Mouse (Mus musculus): ENCODE measurements around the gene Gm37240. TPM values are rescaled to one million over a fixed set of nuclear protein-coding genes. Genes with fewer than 3 reads are reported as not detected.

The Gm37240 gene
- polyA plus RNA-seq, 1 experiment from 2014 or later, result 1.1 TPM

GRCm38 (mm10) chr3:85021816-85022215 is 865.5 kb downstream of the Gm37240 start:
- DNase-seq (ENCODE audit: low spot score) (no peak), ATAC-seq (no peak)
- no peak overlapping the region for H3K4me2 ChIP-seq (ENCODE audit: low read length)
- H3K9ac ChIP-seq (ENCODE audit: low read length), result no peak overlapping the region
- H3K9me3 ChIP-seq (replicated peaks; ENCODE audit: control insufficient read depth, low read length), result no peaks in the 10 kb centered on the region
- peaks cover 9% of the 10 kb centered on the region; the same call in 1 of the 2 replicates for H3K4me1 ChIP-seq (ENCODE audit: control insufficient read depth, insufficient read depth, low read length)
- H3K27me3 ChIP-seq (replicated peaks; ENCODE audit: control insufficient read depth, insufficient read depth, low read length), result no peaks in the 10 kb centered on the region
- H3K36me3 ChIP-seq (ENCODE audit: control insufficient read depth, insufficient read depth, low read length), result no peaks in the 10 kb centered on the region
- H3K4me3 ChIP-seq (ENCODE audit: low read depth, low read length), result no peak overlapping the region
- WGBS, result 95% methylated on average over 6 of the region's 6 CpGs
- H3K27ac ChIP-seq (ENCODE audit: low read depth, low read length), result no peak overlapping the region

GRCm38 (mm10) chr3:85020137-85020536 is 867.2 kb downstream of the Gm37240 start:
- Histone ChIP-seq H3K27me3 (replicated peaks; ENCODE audit: control insufficient read depth, insufficient read depth, low read length) (no peaks in the 10 kb centered on the region), H3K4me1 (ENCODE audit: control insufficient read depth, insufficient read depth, low read length) (peaks cover 3% of the 10 kb centered on the region; the same call in 1 of the 2 replicates), H3K4me3 (ENCODE audit: low read depth, low read length) (no peak overlapping the region), H3K4me2 (ENCODE audit: low read length) (no peak overlapping the region), H3K9ac (ENCODE audit: low read length) (no peak overlapping the region), H3K9me3 (replicated peaks; ENCODE audit: control insufficient read depth, low read length) (no peaks in the 10 kb centered on the region), H3K27ac (ENCODE audit: low read depth, low read length) (no peak overlapping the region), H3K36me3 (ENCODE audit: control insufficient read depth, insufficient read depth, low read length) (no peaks in the 10 kb centered on the region)
- ATAC-seq (no peak), DNase-seq (ENCODE audit: low spot score) (no peak)

- H3K4me3 ChIP-seq (ENCODE audit: low read depth, low read length), result no peak overlapping the region
These were observed 871.7 kb downstream of the Gm37240 start for GRCm38 (mm10) chr3:85015667-85016066.

GRCm38 (mm10) chr3:85012889-85013288 is 874.4 kb downstream of the Gm37240 start:
- H3K4me3 ChIP-seq (ENCODE audit: low read depth, low read length), result no peak overlapping the region
- no peaks in the 10 kb centered on the region for H3K36me3 ChIP-seq (ENCODE audit: control insufficient read depth, insufficient read depth, low read length)
- H3K4me2 ChIP-seq (ENCODE audit: low read length), result no peak overlapping the region
- no peak for ATAC-seq
- H3K9ac ChIP-seq (ENCODE audit: low read length), result no peak overlapping the region
- H3K9me3 ChIP-seq (replicated peaks; ENCODE audit: control insufficient read depth, low read length), result no peaks in the 10 kb centered on the region
- WGBS, result 73% methylated on average over 6 of the region's 6 CpGs
- no peak overlapping the region for H3K27ac ChIP-seq (ENCODE audit: low read depth, low read length)
- H3K27me3 ChIP-seq (replicated peaks; ENCODE audit: control insufficient read depth, insufficient read depth, low read length), result no peaks in the 10 kb centered on the region
- DNase-seq (ENCODE audit: low spot score), result no peak
- H3K4me1 ChIP-seq (ENCODE audit: control insufficient read depth, insufficient read depth, low read length), result no peaks in the 10 kb centered on the region

More at GRCm38 (mm10) chr3:85015667-85016066, 871.7 kb downstream of the Gm37240 start:
- H3K9ac ChIP-seq (ENCODE audit: low read length), result no peak overlapping the region
- 74% methylated on average over 9 of the region's 9 CpGs for WGBS
- ATAC-seq (peak; percentile 37; the same call in 1 of the 2 replicates), DNase-seq (ENCODE audit: low spot score) (peak; percentile 46)
- no peak overlapping the region for H3K27ac ChIP-seq (ENCODE audit: low read depth, low read length)
- no peak overlapping the region for H3K4me2 ChIP-seq (ENCODE audit: low read length)
- no peaks in the 10 kb centered on the region for H3K9me3 ChIP-seq (replicated peaks; ENCODE audit: control insufficient read depth, low read length)
- H3K4me1 ChIP-seq (ENCODE audit: control insufficient read depth, insufficient read depth, low read length), result no peaks in the 10 kb centered on the region
- H3K27me3 ChIP-seq (replicated peaks; ENCODE audit: control insufficient read depth, insufficient read depth, low read length), result no peaks in the 10 kb centered on the region
- H3K36me3 ChIP-seq (ENCODE audit: control insufficient read depth, insufficient read depth, low read length), result no peaks in the 10 kb centered on the region

GRCm38 (mm10) chr3:85005257-85005656 is 882.1 kb downstream of the Gm37240 start:
- no peak for ATAC-seq
- DNase-seq (ENCODE audit: low spot score), result no peak
- Histone ChIP-seq H3K9me3 (replicated peaks; ENCODE audit: control insufficient read depth, low read length) (no peaks in the 10 kb centered on the region), H3K9ac (ENCODE audit: low read length) (no peak overlapping the region), H3K27ac (ENCODE audit: low read depth, low read length) (no peak overlapping the region), H3K27me3 (replicated peaks; ENCODE audit: control insufficient read depth, insufficient read depth, low read length) (no peaks in the 10 kb centered on the region), H3K4me1 (ENCODE audit: control insufficient read depth, insufficient read depth, low read length) (no peaks in the 10 kb centered on the region), H3K4me3 (ENCODE audit: low read depth, low read length) (no peak overlapping the region), H3K4me2 (ENCODE audit: low read length) (no peak overlapping the region), H3K36me3 (ENCODE audit: control insufficient read depth, insufficient read depth, low read length) (no peaks in the 10 kb centered on the region)
- 82% methylated on average over 2 of the region's 2 CpGs for WGBS

GRCm38 (mm10) chr3:84988880-84989279 is 898.4 kb downstream of the Gm37240 start:
- H3K9ac ChIP-seq (ENCODE audit: low read length), result no peak overlapping the region
- H3K36me3 ChIP-seq (ENCODE audit: control insufficient read depth, insufficient read depth, low read length), result no peaks in the 10 kb centered on the region
- 93% methylated on average over 4 of the region's 4 CpGs for WGBS
- H3K4me3 ChIP-seq (ENCODE audit: low read depth, low read length), result no peak overlapping the region
- H3K4me2 ChIP-seq (ENCODE audit: low read length), result no peak overlapping the region
- ATAC-seq, result no peak
- no peaks in the 10 kb centered on the region for H3K4me1 ChIP-seq (ENCODE audit: control insufficient read depth, insufficient read depth, low read length)
- no peak overlapping the region for H3K27ac ChIP-seq (ENCODE audit: low read depth, low read length)
- no peaks in the 10 kb centered on the region for H3K27me3 ChIP-seq (replicated peaks; ENCODE audit: control insufficient read depth, insufficient read depth, low read length)
- no peak for DNase-seq (ENCODE audit: low spot score)
- H3K9me3 ChIP-seq (replicated peaks; ENCODE audit: control insufficient read depth, low read length), result no peaks in the 10 kb centered on the region

GRCm38 (mm10) chr3:84985121-84985625 is 902.1 kb downstream of the Gm37240 start:
- no peak for ATAC-seq
- H3K4me1 ChIP-seq (ENCODE audit: control insufficient read depth, insufficient read depth, low read length), result no peaks in the 10 kb centered on the region
- no peak for DNase-seq (ENCODE audit: low spot score)
- 90% methylated on average over 8 of the region's 8 CpGs for WGBS
- no peak overlapping the region for H3K4me2 ChIP-seq (ENCODE audit: low read length)
- no peaks in the 10 kb centered on the region for H3K36me3 ChIP-seq (ENCODE audit: control insufficient read depth, insufficient read depth, low read length)
- H3K9ac ChIP-seq (ENCODE audit: low read length), result no peak overlapping the region
- H3K4me3 ChIP-seq (ENCODE audit: low read depth, low read length), result no peak overlapping the region
- no peak overlapping the region for H3K27ac ChIP-seq (ENCODE audit: low read depth, low read length)
- H3K27me3 ChIP-seq (replicated peaks; ENCODE audit: control insufficient read depth, insufficient read depth, low read length), result no peaks in the 10 kb centered on the region
- no peaks in the 10 kb centered on the region for H3K9me3 ChIP-seq (replicated peaks; ENCODE audit: control insufficient read depth, low read length)

GRCm38 (mm10) chr3:84982688-84983087 is 904.6 kb downstream of the Gm37240 start:
- Histone ChIP-seq H3K9ac (ENCODE audit: low read length) (no peak overlapping the region), H3K9me3 (replicated peaks; ENCODE audit: control insufficient read depth, low read length) (no peaks in the 10 kb centered on the region), H3K4me3 (ENCODE audit: low read depth, low read length) (no peak overlapping the region), H3K27me3 (replicated peaks; ENCODE audit: control insufficient read depth, insufficient read depth, low read length) (no peaks in the 10 kb centered on the region), H3K36me3 (ENCODE audit: control insufficient read depth, insufficient read depth, low read length) (peaks cover under 1% of the 10 kb centered on the region), H3K4me2 (ENCODE audit: low read length) (no peak overlapping the region), H3K27ac (ENCODE audit: low read depth, low read length) (no peak overlapping the region), H3K4me1 (ENCODE audit: control insufficient read depth, insufficient read depth, low read length) (no peaks in the 10 kb centered on the region)
- no peak for ATAC-seq
- DNase-seq (ENCODE audit: low spot score), result no peak
- WGBS, result 78% methylated on average over 4 of the region's 4 CpGs

- H3K4me1 ChIP-seq (ENCODE audit: control insufficient read depth, insufficient read depth, low read length), result no peaks in the 10 kb centered on the region
- no peak overlapping the region for H3K9ac ChIP-seq (ENCODE audit: low read length)
- no peak overlapping the region for H3K4me2 ChIP-seq (ENCODE audit: low read length)
- no peak overlapping the region for H3K27ac ChIP-seq (ENCODE audit: low read depth, low read length)
- H3K4me3 ChIP-seq (ENCODE audit: low read depth, low read length), result no peak overlapping the region
- no peaks in the 10 kb centered on the region for H3K27me3 ChIP-seq (replicated peaks; ENCODE audit: control insufficient read depth, insufficient read depth, low read length)
- no peaks in the 10 kb centered on the region for H3K9me3 ChIP-seq (replicated peaks; ENCODE audit: control insufficient read depth, low read length)
- 99% methylated on average over 2 of the region's 2 CpGs for WGBS
- ATAC-seq, result no peak
- peaks cover 19% of the 10 kb centered on the region for H3K36me3 ChIP-seq (ENCODE audit: control insufficient read depth, insufficient read depth, low read length)
- DNase-seq (ENCODE audit: low spot score), result no peak
These were observed 907.2 kb downstream of the Gm37240 start for GRCm38 (mm10) chr3:84980158-84980557.
